Mouse (Mus musculus): ENCODE results near the gene Whrn.

Gene Whrn

DNA sequence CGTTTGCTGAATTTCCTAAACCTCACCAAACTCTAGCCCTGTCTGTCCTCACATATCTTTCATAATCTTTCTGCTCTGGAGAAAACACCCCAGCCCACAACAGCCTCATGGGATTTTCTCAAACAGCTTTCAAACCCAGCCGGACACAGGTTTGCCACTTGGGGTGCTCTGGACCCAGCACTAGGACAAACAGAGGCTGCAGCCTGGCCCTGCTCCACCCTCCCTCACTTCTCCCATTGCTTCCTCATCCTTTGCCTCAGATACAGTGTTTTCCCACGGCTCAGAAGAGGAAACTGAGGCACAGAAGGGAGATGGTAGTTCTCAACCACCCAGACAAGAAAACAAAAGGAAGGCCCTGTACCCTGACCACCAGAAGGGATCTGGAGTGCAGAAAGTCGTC is 90.1 kb downstream of the Whrn start:
- no peak for DNase-seq (ENCODE audit: low spot score)

DNA sequence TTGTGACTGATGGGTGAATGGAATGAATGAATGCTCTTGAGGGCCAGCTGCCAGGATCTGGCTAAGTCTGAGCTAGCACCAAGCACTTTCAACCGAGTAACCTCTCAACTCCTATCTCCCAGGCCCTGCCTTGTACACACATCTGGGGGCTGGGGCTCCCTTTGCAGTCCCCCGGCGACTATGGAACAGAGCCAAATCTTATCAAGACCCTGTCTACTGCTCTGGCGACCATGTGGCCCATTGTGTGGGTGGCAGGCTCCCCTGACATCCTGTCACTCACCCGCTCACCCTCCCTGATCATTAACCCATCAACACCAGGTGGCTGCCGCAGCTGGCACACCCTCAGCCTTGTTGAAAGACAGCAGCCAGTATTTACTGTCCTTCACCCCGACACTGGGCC is 90.7 kb downstream of the Whrn start:
- no peak for DNase-seq (ENCODE audit: low spot score)

DNA sequence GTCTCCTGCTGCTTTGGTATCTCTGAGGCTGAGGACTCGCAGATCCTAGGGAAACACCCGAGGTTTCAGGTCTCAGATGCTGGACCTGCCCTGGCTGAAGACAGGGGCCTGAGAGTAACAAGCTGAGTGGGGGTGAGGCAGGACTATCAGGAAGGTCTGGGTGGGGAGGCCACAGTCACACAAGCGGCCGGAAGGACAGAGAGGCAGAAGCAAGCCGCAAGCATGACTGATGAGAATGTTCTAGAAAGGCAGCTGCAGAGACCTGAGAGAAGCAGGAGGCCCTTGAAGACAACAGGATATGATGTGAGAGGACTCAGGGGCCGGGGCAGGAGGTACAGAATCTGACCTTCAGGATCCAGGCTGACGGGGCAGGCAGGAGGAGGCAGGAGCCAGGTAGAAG is 91.6 kb downstream of the Whrn start:
- no peak for DNase-seq (ENCODE audit: low spot score)

DNA sequence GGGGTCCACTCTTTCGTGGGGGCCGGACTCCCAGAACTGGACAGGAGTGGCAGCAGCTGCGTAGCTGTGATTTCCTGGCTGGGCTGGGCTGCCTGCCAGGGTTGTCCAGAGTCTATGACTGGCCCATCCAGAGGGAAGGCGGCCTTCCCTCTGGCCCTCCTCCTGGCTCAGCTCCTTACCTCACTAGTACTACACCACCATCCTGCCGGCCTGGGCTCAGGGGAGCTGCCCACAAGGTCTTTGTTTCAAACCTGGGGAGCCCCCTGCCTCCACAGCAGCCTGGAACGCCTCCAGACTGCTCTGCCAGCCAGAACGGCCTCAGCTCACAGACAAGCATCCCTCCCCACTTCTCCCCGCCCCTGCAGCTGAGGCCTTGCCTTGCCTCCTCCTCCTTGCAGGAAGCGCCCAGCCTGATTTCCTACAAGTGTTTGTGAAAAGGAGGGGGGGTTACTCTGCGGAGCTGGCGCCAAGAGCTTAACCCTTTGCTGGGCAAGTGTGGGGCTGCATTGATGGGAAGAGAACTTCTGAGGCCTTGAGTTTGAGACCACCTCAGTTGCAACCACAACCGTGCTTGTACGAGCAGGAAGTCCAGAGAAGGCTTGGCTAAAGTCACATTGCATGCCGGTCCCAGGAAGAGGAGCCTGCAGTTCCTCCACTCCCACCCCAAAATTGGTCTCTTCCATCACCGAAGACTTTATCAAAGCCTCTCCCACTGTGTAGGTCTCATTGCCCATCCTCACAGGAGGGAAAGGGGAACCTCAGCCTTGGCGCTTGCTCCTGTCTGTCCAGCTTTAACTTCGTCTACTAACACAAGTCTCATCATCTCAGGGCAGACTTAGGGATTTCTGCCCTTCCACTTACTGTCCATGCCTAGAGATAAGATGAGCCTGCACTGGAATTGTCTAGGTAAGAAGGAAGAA is 92.5 kb downstream of the Whrn start, which contains the start of gene Akna:
Gene Akna (minus strand): TSS at position 315 of the 920 bp plus-strand sequence.
- DNase-seq (ENCODE audit: low spot score), result peak; percentile 89

DNA sequence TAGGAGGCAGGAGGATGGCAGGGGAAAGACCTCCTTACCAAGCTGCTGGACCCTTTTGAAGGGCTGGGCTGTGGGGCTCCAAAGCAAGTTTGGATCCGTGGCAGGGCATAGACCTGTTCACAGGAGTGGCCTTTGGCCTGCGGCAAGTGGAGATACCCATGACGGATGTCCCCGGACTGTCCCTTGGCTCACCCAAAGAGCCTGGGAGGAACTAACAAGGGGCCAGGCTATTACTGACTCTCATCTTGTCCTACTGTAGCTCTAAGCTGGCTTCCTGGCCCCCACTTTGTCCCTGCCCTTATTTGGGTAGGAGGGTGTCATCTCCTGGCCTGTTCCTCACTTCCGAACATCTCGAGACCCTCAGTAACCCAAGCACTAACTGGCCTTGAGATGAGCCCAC is 93.2 kb downstream of the Whrn start:
- DNase-seq (ENCODE audit: low spot score), result no peak

DNA sequence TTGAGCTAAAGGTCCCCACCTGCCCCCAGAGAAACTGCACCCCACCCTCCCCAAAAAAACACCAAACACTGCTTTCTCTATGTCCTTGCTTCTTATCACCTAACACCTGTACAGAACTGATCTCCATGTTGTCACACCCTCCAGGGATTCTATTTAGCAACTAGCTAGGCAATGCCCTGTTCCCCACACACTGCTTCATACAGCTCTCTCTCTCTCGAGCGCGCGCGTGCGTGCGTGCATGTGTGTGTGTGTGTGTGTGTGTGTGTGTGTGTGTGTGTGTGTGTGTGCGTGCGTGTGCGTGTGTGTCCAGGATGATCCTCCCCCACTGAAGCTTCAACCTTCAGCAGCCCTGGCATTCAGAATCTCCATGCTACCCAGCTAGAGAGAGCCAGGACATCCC is 93.7 kb downstream of the Whrn start:
- no peak for DNase-seq (ENCODE audit: low spot score)

DNA sequence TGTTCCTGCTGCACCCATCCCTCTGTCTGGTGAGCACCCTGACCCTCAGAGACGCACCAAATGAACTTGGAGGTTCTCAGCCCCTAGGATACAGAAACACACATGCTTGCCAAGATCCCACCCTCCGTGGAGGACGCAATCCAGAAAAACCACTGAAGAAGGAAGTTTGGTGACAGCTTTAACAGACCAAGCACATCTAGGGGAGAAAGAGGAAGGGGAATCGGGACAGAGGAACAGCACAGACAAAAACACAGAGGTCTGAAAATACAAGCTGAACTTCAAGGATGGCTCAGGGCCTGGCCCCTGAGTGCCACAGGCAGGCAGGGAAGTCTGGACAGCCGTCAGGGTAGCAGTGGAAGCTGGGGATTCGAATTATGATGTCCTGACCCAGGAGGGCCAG is 94.2 kb downstream of the Whrn start:
- no peak for DNase-seq (ENCODE audit: low spot score)

DNA sequence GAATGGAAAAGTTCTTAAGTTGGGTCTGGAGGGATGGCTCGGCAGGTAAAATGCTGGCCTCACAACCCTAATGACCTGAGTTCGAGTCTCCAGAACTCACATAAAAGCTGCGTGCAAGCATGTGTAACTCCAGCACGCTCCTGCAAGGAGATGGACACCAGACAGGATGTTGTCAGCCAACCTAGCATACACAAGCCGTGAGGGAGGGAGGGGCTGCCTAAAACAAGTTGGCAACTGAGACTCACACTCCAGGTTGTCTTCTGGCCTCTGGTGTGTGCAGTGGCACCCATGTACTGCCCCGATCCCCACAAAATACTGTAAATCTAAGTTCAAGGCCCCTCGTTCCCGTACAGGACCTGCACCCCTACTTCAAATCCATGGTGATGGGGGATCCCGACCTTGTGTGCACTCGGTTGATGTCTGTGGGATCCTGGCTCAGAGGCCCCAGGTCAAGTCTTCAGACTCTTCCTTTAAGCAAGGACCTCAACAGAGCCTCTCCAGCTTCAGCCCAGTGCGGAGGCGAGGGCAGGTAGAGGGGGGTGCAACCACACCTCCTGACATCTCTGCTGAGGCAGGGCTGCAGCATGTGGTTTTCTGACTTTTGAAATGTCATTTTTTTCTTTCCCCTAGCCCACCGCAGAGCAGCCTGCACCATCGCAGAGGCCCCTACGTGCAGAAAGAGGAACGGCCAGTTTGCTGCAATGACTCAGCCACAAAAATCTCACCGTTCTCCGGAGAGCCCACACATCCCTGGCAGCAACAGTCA is 95.1 kb downstream of the Whrn start:
- no peak for DNase-seq (ENCODE audit: low spot score)

DNA sequence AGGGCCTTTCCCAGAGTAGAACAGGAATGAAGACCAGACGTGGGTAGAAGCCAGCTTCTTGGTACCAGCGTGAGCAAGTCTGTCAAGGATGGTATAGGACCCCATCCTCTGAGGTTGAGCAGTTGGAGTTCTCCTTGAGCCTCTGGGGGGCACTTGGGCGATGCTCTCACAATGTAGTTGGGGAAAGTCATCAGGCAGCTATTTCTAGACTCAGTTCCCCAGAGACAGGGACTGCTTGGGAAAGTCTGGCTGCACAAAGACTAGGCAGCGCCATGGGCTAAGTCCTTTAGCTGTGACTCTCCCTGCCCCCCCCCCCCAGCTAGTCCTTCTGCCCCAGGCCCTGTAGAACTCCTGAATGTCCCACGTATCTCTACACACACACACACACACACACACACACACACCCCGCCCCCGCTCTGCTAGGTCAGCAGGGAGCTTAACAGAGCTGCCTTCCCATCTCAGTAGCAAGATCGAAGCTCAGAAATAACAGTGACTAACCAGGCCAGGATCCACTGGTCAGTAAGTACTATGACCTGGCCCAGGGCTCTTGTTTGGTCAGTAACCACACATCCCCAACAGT is 96.0 kb downstream of the Whrn start:
- no peak for DNase-seq (ENCODE audit: low spot score)

DNA sequence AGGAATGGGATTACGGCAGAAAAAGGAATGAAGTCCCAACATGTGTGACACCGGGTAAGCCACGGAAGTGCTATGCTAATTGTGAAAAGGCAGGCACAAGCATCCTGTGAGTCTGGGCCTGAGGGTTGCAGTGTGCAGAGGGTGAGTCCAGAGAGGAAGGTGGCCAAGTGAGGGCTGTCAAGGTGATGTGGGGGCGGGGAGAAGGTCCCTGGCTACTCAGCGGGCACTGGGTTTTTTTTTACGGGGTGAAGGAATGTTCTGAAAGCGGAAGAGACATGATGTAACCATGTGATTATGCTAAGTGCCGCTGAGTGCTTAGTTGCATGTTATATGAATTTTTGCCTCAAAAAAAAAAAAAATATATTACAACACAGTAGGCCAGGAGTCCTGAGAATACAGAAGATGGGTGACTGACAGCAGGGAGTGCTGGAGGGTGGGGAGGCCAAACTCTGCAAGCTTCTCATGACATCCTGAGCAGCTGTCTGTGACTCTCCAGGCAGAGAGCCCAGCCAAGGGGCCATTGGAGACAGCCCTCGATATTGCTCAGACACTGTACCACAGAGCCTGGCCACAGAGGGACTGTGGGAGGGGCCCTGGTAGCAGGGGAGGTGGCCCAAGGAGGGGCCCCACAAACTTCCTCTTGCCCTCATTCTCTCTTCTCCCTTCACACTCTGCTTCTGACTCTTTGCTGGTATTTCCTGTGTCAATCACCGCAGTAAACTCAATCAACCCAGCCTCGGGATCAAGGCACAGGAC is 96.8 kb downstream of the Whrn start:
- no peak for DNase-seq (ENCODE audit: low spot score)

DNA sequence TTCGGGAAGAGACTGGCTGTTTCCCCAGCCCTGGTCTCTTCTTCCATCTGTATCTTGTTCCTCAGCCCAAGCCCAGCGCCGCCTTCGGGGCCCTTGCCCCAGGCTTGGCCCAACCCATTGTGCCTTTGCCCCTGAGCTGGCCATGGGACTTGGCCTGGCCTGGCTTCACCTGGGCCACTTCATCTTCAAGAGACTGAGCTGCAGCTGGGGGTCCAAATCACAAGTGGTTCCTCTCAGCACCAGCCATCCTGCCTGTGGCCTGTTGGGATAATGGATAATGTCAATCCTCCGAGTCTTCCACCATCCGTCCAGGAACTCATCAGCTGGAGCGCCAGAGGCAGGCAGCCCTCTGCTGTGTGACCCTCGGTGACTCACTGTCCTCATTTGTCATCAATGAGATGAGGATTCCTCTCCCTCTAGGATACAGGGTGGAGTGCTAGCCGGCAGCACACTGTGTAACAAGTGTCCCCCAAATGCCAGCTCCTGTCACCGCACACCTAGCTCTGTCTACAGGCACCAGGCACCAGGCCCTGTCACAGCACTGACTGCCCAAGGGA is 97.7 kb downstream of the Whrn start:
- DNase-seq (ENCODE audit: low spot score), result no peak

DNA sequence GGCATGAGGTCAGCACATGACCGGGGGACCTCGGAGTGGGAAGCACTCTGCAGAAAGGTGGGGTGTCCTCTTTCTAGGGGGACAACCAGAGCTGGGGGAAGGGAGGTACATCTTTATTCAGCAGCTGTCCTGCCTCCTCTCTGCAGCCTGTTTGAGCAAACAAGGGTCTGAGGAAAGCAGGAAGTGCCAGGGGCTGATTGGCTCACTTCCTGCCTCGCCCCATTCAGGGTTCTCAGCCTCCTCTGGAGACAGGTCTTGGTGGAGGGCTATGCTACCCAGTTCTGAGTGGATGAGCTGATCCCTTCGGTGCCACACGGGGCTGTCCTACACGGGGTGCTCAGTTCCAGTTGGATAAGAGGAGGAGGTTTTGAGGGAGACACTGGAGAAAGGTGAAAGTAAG is 104.5 kb downstream of the Whrn start:
- DNase-seq (ENCODE audit: low spot score), result no peak

DNA sequence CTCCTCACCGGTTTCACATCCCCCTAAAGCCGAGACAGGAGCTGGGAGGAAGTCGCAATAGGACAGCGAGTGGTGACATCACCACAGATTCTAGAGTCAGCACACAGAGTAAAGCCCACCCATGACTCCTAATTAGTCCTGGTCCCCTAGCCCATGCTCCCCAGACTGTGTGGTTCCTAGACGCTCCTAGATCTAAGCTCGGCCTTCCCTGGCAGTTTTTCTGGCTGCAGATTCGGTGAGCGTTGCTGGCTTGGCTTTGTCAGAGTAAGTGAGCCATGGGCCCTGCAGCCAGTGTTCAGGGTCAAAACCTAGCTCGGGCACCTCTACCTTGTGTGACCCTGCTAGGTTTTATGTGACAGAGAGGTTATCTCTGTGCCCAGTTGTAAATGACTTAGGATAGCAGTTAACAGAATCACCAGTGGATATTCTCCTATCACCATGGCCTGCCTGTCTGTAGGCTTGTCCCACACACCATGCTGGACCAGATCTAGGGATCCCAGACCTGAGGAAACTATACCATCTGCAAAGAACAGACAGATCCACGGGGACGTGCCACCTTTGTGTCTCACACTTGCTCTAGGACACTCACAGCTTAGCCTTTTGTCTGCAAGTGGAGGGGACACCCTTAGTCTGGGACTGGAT is 105.8 kb downstream of the Whrn start:
- DNase-seq (ENCODE audit: low spot score), result no peak

DNA sequence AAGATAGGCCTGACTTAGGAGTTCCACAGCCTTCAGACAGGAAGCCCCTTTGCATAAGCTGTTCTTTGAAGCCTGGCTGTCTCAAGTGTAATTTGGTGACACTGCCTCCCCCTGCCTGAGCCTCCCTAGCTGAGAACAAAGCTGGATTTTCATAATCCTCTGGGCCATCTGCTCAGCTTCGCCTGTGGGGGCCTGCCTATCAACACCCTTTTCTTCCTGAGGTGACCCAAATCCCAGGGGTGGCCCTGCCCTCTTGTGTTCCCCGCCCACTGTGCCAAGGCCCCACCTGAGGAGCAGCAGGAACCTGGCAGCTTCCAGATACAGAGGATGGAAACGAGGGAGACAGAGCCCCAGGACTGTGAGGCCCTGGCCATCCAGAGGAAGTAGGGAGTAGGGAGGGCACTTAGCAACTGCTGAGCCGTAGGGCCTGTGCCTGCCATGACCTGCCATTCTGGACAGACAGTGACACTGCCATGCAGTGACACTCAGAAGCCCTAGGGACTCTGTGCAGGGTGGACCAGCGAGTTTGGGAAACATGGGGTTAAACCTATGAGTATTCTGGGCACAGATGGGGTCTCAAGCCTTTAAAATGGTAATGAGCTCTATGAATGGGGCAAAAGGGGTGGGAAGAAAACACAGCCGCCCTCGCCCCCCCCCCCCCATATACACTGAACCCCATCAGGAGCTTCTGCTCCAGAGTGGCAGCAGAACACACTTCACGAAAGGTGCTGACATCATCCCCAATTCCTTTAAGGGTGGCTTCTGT is 106.5 kb downstream of the Whrn start:
- no peak for DNase-seq (ENCODE audit: low spot score)

DNA sequence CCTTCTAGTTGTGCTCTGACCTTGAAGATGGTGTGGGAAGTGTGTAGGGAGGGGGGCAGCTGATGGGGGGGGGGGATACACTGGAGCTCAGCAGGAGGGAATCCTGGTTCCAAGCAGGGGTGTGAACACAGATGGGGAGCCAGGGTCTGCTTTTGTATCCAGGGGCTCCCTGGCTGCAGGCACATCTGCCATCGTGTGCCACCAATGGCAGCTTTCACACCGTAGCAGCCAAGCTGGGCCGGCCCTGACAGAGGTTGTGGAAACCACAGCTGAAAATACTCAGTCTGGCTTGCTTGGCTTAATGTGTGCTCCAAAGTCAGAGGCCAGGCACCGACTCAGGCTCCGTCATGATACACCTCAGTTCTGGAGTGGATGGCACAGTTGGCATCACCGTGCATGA is 107.8 kb downstream of the Whrn start:
- DNase-seq (ENCODE audit: low spot score), result no peak

DNA sequence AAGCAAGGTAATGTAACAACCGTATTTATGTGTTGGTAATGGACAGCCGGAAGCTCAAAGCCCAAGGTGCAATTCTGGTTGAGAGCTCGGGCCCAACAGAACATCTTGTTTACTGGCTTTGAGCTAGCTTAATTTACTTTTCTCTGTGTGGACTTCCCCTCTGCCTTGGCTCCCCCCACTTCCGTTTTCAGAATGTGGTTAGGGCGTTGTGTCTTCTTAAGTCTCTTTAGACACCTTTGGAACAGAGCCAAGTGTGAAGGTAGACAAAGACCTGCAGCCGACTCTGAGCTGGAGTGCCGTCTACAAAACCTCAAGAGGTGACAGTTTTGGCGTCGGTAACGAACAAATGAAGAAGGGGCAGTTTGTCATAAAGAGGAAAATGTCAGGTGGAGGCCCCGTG is 110.0 kb downstream of the Whrn start:
- no peak for DNase-seq (ENCODE audit: low spot score)

DNA sequence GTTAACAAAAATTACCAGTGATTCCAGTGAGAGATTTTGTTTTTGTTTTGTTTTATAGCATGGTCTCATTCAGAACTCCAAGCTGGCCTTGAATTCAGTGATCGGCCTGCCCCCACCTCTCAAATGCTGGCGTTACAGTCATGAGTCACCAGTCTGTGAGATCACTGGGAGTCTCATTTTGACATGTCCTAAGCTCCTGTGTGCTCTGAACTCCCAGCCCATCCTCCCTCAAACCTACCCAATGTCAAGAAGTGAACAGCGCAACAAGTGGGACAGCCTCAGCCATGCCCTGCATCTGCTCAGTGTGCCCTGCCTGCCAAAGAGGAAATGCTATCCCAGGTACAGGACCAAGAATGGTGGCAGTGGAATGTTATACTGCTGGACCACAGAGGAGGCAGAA is 110.5 kb downstream of the Whrn start:
- DNase-seq (ENCODE audit: low spot score), result no peak

DNA sequence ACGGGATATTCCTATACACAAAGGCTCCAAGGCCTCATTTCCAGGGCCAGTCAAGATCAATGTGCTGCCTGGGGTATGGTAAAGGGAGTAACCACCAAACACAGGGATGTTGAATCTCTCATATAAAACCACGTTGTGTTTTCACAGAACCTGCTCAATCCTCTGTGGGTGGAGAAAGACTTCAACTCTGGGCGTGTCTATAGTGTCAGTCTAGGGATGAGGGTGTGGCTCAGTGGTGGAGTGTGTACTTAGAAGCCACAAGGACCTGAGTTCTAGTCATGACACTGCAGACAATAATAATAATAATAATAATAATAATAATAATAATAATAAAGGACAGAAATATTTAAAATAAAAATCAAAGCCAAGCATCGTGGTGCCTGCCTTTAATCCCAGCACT is 111.5 kb downstream of the Whrn start:
- DNase-seq (ENCODE audit: low spot score), result no peak

DNA sequence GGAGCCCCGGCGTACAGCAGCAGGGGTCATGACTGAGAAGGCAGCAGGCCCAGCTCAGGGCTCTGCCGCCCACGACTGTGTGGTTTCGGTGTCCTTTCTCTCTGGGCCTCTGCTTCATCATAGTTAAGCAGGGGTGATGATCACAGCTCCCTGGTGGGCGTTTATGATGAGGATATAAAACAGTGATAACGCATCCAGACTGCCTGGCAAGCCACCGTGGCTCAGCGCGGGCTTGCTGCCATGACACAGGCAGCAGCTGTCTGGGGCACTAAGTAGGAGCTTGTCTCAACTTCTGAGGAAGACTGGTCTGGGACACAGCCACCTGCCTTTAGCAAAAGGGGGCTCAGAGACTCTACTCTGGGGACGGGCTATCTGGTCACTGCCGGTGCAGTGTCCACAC is 112.3 kb downstream of the Whrn start:
- no peak for DNase-seq (ENCODE audit: low spot score)

DNA sequence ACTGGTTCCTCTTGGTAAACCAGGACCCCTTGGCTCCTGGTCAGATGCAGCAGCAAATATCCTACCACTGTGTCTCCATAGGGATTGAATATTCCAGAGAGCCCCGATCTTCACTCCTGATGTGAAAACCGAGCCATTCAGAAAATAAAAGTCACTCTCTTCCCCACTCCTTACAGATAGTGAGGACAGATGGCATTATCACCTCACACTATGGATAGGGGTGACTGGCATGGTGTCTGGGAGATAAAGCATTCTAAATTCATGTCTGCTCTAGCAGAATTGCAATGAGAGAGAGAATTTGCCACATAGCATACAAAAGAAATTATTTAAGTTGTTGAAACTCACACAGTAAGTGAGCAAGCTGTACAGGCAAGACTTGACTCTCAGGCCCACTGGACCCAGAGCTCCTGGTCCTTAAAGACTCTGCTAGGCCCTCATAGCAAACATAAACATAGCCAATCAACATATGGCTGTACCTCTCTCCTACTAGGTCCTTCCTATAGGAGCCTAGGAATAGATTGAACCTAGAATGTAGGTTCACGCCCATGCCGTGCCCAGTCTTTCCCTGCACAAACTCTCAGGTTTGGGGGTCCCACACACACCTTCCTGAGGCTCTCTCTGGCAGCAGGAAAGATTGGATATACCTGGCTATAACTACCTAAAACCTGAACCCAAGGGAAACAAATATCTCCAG is 113.0 kb downstream of the Whrn start:
- no peak for DNase-seq (ENCODE audit: low spot score)

Data from urinary bladder, postnatal 14 days (tissue).